Mouse (Mus musculus) neutrophil, adult 65 days (primary cell): ENCODE results near the gene Rsph10b. TPM values are rescaled to one million over a fixed set of nuclear protein-coding genes. Genes with fewer than 3 reads are reported as not detected.

Source experiments
- total RNA-seq: library from RNA; stranded (reverse); gene quantifications from 2 replicates; pipeline ENCODE4 v1.2.4, GENCODE M21; 2023

Rsph10b gene
- not detected in 2 replicates for total RNA-seq

GRCm38 (mm10) chr5:143932831-143933230, at the start of gene Rsph10b:
Gene Rsph10b, plus strand, starts transcription at chr5:143933035.

DNA sequence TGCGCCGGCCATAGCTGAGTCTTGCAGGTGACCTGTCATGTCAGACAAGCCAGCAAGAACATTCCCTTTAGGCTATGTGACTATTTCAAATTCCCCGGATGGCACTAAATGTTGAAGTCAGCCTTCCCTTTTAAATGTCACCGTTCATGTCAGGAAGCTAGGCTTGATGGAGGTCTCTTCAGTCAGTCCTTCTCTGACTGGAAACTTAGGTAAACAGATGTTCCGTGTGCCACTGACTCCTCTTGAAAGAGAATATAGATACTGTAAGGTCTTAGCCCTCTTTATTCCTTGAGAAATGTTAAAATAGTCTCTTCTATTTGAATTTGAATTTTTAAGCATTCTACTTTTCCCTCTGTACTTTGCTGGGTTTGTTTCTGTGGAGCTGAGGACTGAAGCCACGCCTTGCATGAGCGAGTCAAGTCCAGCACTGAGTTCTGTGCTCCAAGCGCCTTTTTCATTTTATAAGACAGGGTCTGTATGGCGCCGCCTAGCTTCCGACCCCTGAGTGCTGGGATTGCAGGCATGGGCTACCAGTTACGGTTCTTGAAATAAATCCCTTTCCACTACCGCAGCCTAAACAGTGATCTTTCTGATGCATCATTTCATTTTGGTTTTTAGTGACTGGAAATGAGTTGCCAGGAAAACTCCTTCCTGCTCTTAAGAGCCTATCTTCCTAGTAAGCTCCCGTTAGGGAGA, 35.1 kb upstream of the Rsph10b start, which contains the start of gene Ankrd61:
Gene Ankrd61 (minus strand): TSS at position 51 of the 696 bp plus-strand sequence.

GRCm38 (mm10) chr5:143909417-143910400, 23.1 kb upstream of the Rsph10b start, which contains the start of the genes Aimp2 and Pms2:
Gene Aimp2, minus strand, starts transcription at chr5:143909847.
Gene Pms2, plus strand, starts transcription at chr5:143909964.

GRCm38 (mm10) chr5:143927875-143928274, 5.0 kb upstream of the Rsph10b start, which contains the start of gene Gm42421:
Gene Gm42421, plus strand, starts transcription at chr5:143928175.

DNA sequence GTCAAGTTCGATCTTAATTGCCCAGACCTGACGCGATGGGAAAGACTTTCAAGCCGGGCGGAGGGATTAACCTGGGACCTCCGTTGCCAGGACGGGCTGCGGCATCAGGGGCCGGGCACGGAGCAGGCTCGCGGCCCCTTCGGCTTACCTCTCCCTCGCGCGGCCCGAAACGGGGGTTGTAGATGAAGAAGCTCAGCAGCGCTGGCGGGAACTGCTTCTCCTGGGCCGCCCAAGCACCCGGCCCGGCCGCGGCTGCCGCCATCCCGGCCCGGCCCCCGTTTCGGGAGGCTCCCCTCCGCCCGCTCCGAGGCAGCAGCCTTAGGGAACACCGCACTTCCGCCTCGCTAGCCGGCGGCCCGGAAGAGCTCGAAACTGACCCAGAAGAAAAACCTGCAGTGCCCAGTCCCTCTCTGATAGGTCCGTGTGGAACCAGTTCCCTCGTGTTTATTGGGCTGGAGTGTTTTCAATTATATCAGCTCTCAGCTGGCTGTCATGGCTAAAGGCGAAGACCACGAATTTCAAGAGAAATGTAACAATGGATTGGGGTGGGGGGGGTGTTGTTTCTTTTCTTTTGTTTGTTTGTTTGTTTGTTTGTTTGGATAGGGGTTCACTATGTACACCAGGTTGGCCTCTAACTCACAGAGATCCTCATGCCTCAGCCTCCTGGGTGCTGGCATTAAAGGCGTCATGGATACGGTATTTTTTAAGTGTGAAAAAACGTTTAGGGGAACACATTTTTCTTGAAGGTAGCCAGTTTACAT, 81.9 kb downstream of the Rsph10b start, which contains the start of gene Ccz1:
Gene Ccz1 (minus strand): TSS at position 327 of the 761 bp plus-strand sequence.

DNA sequence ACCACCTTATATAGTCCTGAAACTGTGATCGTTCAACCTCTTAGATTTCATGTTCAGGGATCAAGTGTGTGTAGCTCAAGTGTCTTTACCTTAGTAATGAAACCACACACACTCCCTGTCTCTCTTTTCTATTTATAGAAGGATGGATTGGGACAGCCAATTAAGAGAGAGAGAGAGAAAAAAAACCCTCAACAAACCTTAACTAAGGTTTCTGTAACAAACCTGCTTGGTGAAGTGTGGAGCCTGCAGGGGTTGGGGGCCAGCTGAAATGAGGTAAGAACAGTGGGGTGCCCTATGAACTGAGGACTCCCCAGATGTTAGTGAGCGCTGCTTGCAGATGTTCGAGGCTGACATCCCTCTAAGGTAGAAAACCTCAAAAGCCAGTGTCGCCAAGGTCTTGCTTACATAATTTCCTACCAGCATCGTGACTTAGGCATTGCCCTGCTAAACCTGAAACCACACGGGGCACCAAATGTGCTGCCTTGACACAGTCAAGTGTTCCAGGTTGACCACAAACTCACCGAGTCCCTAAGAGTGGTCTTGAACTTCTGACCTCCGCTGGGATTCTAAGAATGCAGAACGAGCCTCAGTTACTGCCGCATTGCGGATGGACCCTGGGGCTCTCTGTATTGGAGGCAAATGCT, 93.9 kb downstream of the Rsph10b start, which contains the start of gene Ocm:
Gene Ocm (minus strand): TSS at position 51 of the 644 bp plus-strand sequence.

Other genes starting within 250 kb of the Rsph10b start
- 12.9 and 18.5 TPM in 2 replicates for gene Usp42, start 200.8 kb upstream of the Rsph10b start, total RNA-seq
- 49.5 and 61.7 TPM in 2 replicates for gene Eif2ak1, start 115.2 kb upstream of the Rsph10b start, total RNA-seq
- gene Ankrd61, start 35.4 kb upstream of the Rsph10b start, total RNA-seq: not detected in 2 replicates
- 8.0 and 8.6 TPM in 2 replicates for gene Aimp2, start 23.2 kb upstream of the Rsph10b start, total RNA-seq
- 6.7 and 14.5 TPM in 2 replicates for gene Pms2, start 23.1 kb upstream of the Rsph10b start, total RNA-seq
- not detected in 2 replicates for gene Gm42421, start 4.9 kb upstream of the Rsph10b start, total RNA-seq
- 50.8 and 62.2 TPM in 2 replicates for gene Ccz1, start 81.8 kb downstream of the Rsph10b start, total RNA-seq
- gene Ocm, start 93.6 kb downstream of the Rsph10b start, total RNA-seq: not detected in 2 replicates
- gene Lmtk2, start 167.4 kb downstream of the Rsph10b start, total RNA-seq: 79.8 and 80.3 TPM in 2 replicates